Comparison of ENCODE assay signal across 7 mouse cellular contexts in genomic region chr3:35693039-35693438, GRCm38 (mm10).
DNase-seq lines count a peak whose midpoint lies in the region; ATAC-seq and TF ChIP-seq lines count a peak whose summit lies in the region.

No protein-coding gene starts in this region.

- ATAC-seq in midbrain, embryonic 15.5 days (replicated peaks), result 0 out of 2 replicates have a peak, but pooled peaks have one; percentile 66

- no peak overlapping the region for H3K4me2 ChIP-seq in midbrain, embryonic 15.5 days

- no peak overlapping the region for H3K9ac ChIP-seq in midbrain, embryonic 15.5 days

- WGBS in kidney, adult 2 months, result 35% methylated on average over 6 of the region's 6 CpGs
- 52% methylated on average over 6 of the region's 6 CpGs for WGBS in limb, embryonic 10.5 days
- 59% methylated on average over 6 of the region's 6 CpGs for WGBS in midbrain, embryonic 15.5 days
- 12% methylated on average over 6 of the region's 6 CpGs for WGBS in spleen, adult 2 months

- no peaks in the 10 kb centered on the region for H3K36me3 ChIP-seq in kidney, adult 2 months (ENCODE audit: control insufficient read depth, insufficient read depth, low read length)
- H3K36me3 ChIP-seq in limb, embryonic 10.5 days, result no peaks in the 10 kb centered on the region
- H3K36me3 ChIP-seq in midbrain, embryonic 15.5 days (replicated peaks), result no peaks in the 10 kb centered on the region
- H3K36me3 ChIP-seq in spleen, adult 2 months (ENCODE audit: control insufficient read depth, insufficient read depth, low read length), result no peaks in the 10 kb centered on the region

- H3K27me3 ChIP-seq in kidney, adult 2 months (replicated peaks; ENCODE audit: control insufficient read depth, insufficient read depth, low read length), result no peaks in the 10 kb centered on the region
- H3K27me3 ChIP-seq in limb, embryonic 10.5 days (ENCODE audit: low read depth, poor library complexity, severe bottlenecking), result no peaks in the 10 kb centered on the region
- H3K27me3 ChIP-seq in midbrain, embryonic 15.5 days (replicated peaks), result no peaks in the 10 kb centered on the region
- no peaks in the 10 kb centered on the region for H3K27me3 ChIP-seq in spleen, adult 2 months (ENCODE audit: control insufficient read depth, insufficient read depth, low read length)

- H3K4me1 ChIP-seq in kidney, adult 2 months (ENCODE audit: control insufficient read depth, insufficient read depth, low read length), result no peaks in the 10 kb centered on the region
- no peaks in the 10 kb centered on the region for H3K4me1 ChIP-seq in limb, embryonic 10.5 days
- no peaks in the 10 kb centered on the region for H3K4me1 ChIP-seq in midbrain, embryonic 15.5 days
- no peaks in the 10 kb centered on the region for H3K4me1 ChIP-seq in spleen, adult 2 months (ENCODE audit: control insufficient read depth, insufficient read depth, insufficient read length)

- no peak for TF ChIP-seq POLR2A in kidney, adult 2 months (IDR thresholded peaks at IDR 0.05; ENCODE audit: low read depth, low read length)
- no peak for TF ChIP-seq POLR2A in spleen, adult 2 months (IDR thresholded peaks at IDR 0.05; ENCODE audit: low read depth, low read length)

- H3K9me3 ChIP-seq in limb, embryonic 10.5 days (replicated peaks), result no peaks in the 10 kb centered on the region
- H3K9me3 ChIP-seq in midbrain, embryonic 15.5 days, result no peaks in the 10 kb centered on the region

- no peak overlapping the region for H3K4me3 ChIP-seq in kidney, adult 2 months (ENCODE audit: insufficient read depth, low read depth, low read length)
- H3K4me3 ChIP-seq in limb, embryonic 10.5 days, result no peak overlapping the region
- no peak overlapping the region for H3K4me3 ChIP-seq in midbrain, embryonic 15.5 days
- H3K4me3 ChIP-seq in spleen, adult 2 months (ENCODE audit: extremely low read depth, insufficient read depth, insufficient read length), result no peak overlapping the region

- peak; percentile 81 for TF ChIP-seq CTCF in kidney, adult 2 months (conservative IDR thresholded peaks at IDR 0.05; ENCODE audit: insufficient read depth, insufficient read length, low read depth, low read length)
- peak; percentile 64; the same call in 1 of the 2 replicates for TF ChIP-seq CTCF in spleen, adult 2 months (IDR thresholded peaks at IDR 0.05; ENCODE audit: extremely low read depth, insufficient read depth, insufficient read length, insufficient replicate concordance)

- H3K27ac ChIP-seq in kidney, adult 2 months (ENCODE audit: insufficient read depth, low read depth, low read length), result no peak overlapping the region
- H3K27ac ChIP-seq in limb, embryonic 10.5 days, result no peak overlapping the region
- no peak overlapping the region for H3K27ac ChIP-seq in midbrain, embryonic 15.5 days
- no peak overlapping the region for H3K27ac ChIP-seq in spleen, adult 2 months (ENCODE audit: insufficient read depth, low read length)

- DNase-seq in ZHBTc4 (ENCODE audit: low read depth, low spot score), result peak; percentile 92
- DNase-seq in cerebellum, postnatal 14 days, result peak; percentile 74 to 81
- peak; percentile 59 to 69 for DNase-seq in frontal cortex, postnatal 25 days (ENCODE audit: low spot score in 2 of 2)
- peak; percentile 80 for DNase-seq in kidney, adult 2 months
- DNase-seq in limb, embryonic 10.5 days (ENCODE audit: low spot score), result peak; percentile 58
- DNase-seq in spleen, adult 2 months (ENCODE audit: low read depth in 1 of 2, low spot score in 2 of 2), result peak; percentile 82
